7 mouse cellular contexts compared by ENCODE assay signal in the genomic region with DNA sequence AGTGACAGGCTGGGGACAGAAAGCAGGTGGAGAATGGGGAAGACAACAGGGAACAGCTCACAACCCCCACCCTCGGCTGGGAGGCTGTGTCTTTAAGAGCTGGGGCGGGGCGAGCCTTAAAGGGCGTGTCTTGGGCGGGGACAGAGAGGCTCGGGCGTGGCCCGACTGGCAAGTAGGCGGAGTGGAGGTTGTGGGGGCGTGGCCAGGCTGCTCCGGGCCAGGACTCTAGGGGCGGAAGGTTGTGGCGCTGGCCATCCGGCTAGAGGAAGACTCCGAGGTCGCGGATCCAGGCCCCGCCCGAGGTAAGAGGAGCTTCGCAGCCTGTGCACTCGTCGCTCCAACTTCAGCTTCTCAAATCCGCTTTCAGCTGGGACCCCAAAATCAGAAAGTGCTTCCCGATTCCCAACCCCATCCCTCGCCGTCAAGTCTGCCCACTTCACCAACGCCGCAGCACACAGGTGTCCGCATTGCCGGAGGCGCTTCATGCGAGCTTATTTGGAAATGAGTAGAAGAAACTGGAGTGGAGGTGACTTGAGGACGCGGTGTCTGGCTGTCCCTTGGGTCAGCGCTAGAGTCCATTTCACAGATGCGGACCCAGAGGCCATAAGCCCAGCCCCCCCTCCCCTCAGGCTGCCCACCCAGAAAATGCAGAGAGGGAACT. TPM values are rescaled to one million over a fixed set of nuclear protein-coding genes. Genes with fewer than 3 reads are reported as not detected.
A peak's percentile ranks its signal among the peaks of the same experiment; 100 is the strongest.
DNase-seq lines count a peak whose midpoint lies in the region; ATAC-seq lines count a peak whose summit lies in the region.

A gene (plus strand): TSS at position 187 of the 661 bp plus-strand sequence.

- peak; percentile 96 for DNase-seq in adrenal gland, adult 8-10 months
- peak; percentile 96 for DNase-seq in embryonic facial prominence, embryonic 10.5 days (ENCODE audit: low spot score)
- peak; percentile 95 for DNase-seq in kidney, adult 11 months
- DNase-seq in limb, embryonic 10.5 days (ENCODE audit: low spot score), result peak; percentile 96
- DNase-seq in spleen, adult 12 weeks (ENCODE audit: low spot score), result peak; percentile 88

- WGBS in embryonic facial prominence, embryonic 10.5 days, result 2% methylated on average over 36 of the region's 36 CpGs
- WGBS in limb, embryonic 10.5 days, result 1% methylated on average over 36 of the region's 36 CpGs
- WGBS in midbrain, embryonic 13.5 days, result 2% methylated on average over 36 of the region's 36 CpGs

- peak; percentile 85 for ATAC-seq in granulocyte monocyte progenitor cell, adult 5-6 weeks (replicated peaks; ENCODE audit: poor library complexity, severe bottlenecking)
- ATAC-seq in midbrain, embryonic 13.5 days, result peak; percentile 79

- H3K4me2 ChIP-seq in midbrain, embryonic 13.5 days (replicated peaks), result peak within 1 kb of the TSS; percentile 64

- peaks cover 24% of the 10 kb centered on the region for H3K27me3 ChIP-seq in embryonic facial prominence, embryonic 10.5 days (replicated peaks; ENCODE audit: low read depth, poor library complexity, severe bottlenecking)
- H3K27me3 ChIP-seq in limb, embryonic 10.5 days (ENCODE audit: low read depth, poor library complexity, severe bottlenecking), result peaks cover 23% of the 10 kb centered on the region
- peaks cover 15% of the 10 kb centered on the region for H3K27me3 ChIP-seq in midbrain, embryonic 13.5 days

- no peaks in the 10 kb centered on the region for H3K9me3 ChIP-seq in embryonic facial prominence, embryonic 10.5 days
- no peaks in the 10 kb centered on the region for H3K9me3 ChIP-seq in limb, embryonic 10.5 days (replicated peaks)
- peaks cover 5% of the 10 kb centered on the region; the same call in 1 of the 2 replicates for H3K9me3 ChIP-seq in midbrain, embryonic 13.5 days

- H3K9ac ChIP-seq in midbrain, embryonic 13.5 days (replicated peaks), result peak within 1 kb of the TSS; percentile 55

- H3K27ac ChIP-seq in embryonic facial prominence, embryonic 10.5 days (replicated peaks), result peak within 1 kb of the TSS; percentile 72
- peak within 1 kb of the TSS; percentile 69 for H3K27ac ChIP-seq in limb, embryonic 10.5 days
- H3K27ac ChIP-seq in midbrain, embryonic 13.5 days, result 0 out of 2 replicates have a peak within 1 kb of the TSS, but pooled peaks have one; percentile 3

- peak within 1 kb of the TSS; percentile 62 for H3K4me3 ChIP-seq in embryonic facial prominence, embryonic 10.5 days
- peak within 1 kb of the TSS; percentile 60 for H3K4me3 ChIP-seq in limb, embryonic 10.5 days
- H3K4me3 ChIP-seq in midbrain, embryonic 13.5 days (replicated peaks), result peak within 1 kb of the TSS; percentile 38

- H3K36me3 ChIP-seq in embryonic facial prominence, embryonic 10.5 days (replicated peaks), result no peaks in the 10 kb centered on the region
- no peaks in the 10 kb centered on the region for H3K36me3 ChIP-seq in limb, embryonic 10.5 days
- H3K36me3 ChIP-seq in midbrain, embryonic 13.5 days, result no peaks in the 10 kb centered on the region

- H3K4me1 ChIP-seq in embryonic facial prominence, embryonic 10.5 days, result peaks cover 44% of the 10 kb centered on the region
- H3K4me1 ChIP-seq in limb, embryonic 10.5 days, result peaks cover 41% of the 10 kb centered on the region
- peaks cover 42% of the 10 kb centered on the region for H3K4me1 ChIP-seq in midbrain, embryonic 13.5 days (replicated peaks)

RNA-seq across cellular contexts. Expression of the gene that starts here (rescaled TPM):
- total RNA-seq in adrenal gland, adult 8-10 months (2022), result 10 to 100 TPM; 29.5 to 36.7 (median 34.1) TPM
- polyA plus RNA-seq in embryonic facial prominence, embryonic 10.5 days (2016; fragmentation: Nextera tagmentation; extraction: Ambion mirVana), result 4.1 and 5.2 TPM in 2 replicates
- total RNA-seq in granulocyte monocyte progenitor cell, adult 5-6 weeks (2014; fragmentation: Nextera tagmentation), result 24.9 and 38.3 TPM in 2 replicates
- 30.1 and 31.8 TPM in 2 replicates for total RNA-seq in granulocyte monocyte progenitor cell, adult 5-6 weeks (2017)
- polyA plus RNA-seq in limb, embryonic 10.5 days (2016; fragmentation: Nextera tagmentation; extraction: Ambion mirVana), result 3.7 and 4.4 TPM in 2 replicates
- 2.3 and 2.4 TPM in 2 replicates for polyA plus RNA-seq in midbrain, embryonic 13.5 days (2015; fragmentation: Nextera tagmentation; extraction: Ambion mirVana)

Comparison
In these comparisons a context has a peak if more than half of its experiments do, and no peak if none do; other contexts are left out.
1. Peak in every context shown above with its lines: DNase-seq, ATAC-seq, H3K4me3 ChIP-seq and H3K27ac ChIP-seq.
2. H3K27ac ChIP-seq: peak in every context shown above with its lines; median percentile 72 in embryonic facial prominence, embryonic 10.5 days; 69 in limb, embryonic 10.5 days; 3 in midbrain, embryonic 13.5 days.